Mouse (Mus musculus) lung, postnatal 0 days (tissue): Measurements from ENCODE around the gene Dnmt1.

Experiments
- CTCF ChIP-seq: IDR thresholded peaks from 2 replicates; pipeline ENCODE4 v1.5.1; 2016; ENCODE audit warnings: antibody characterized with exemption, mild to moderate bottlenecking
- EP300 ChIP-seq: IDR thresholded peaks from 2 replicates; pipeline ENCODE4 v1.6.1; 2016; ENCODE audit warnings: antibody characterized with exemption, mild to moderate bottlenecking, control low read depth

DNA sequence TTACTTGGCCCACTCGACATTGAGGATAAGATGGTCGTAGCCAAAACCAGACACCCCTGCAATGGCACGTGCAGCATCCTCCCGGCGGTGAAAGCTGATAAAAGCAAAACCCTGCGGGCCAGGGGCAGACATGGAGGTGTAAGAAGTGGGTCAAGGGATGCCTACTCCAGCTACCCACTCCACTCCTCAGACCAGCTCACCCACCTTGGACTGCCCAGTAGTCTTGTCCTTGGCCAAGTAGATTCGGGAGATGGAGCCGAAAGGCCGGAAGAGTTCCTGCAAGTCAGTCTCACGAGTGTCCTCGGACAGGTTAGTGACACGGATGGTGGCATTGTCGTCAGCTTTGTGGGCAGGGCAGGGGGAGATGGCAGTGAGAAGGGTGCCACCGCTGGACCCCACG, 65.1 kb downstream of the Dnmt1 start:
- TF ChIP-seq CTCF = no peak
- no peak for TF ChIP-seq EP300
